Mouse (Mus musculus): ENCODE results near the gene Gm436. TPM values are rescaled to one million over a fixed set of nuclear protein-coding genes. Genes with fewer than 3 reads are reported as not detected.

The Gm436 gene
- total RNA-seq (2021): not detected

DNA sequence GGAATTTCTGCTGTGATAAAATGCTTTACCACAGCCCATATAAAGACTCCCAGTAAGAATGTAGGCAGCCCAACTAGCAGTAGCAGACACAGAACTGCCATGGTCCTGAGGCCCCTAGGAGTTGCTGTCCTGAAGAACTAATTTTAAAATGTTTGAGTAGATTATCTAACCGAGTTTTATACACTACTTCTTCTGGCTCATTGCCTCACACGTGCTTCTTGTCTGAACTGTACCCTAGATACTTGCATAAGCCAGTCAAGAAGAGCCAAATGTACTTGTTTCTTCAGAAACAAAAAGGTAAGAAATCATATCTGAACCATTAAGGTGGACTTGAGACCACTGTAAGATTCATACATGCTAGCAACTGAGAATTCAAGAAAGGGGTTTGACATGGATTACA is at the start of gene Gm436:
Gene Gm436 (minus strand): TSS at position 101 of the 400 bp plus-strand sequence.
- DNase-seq (ENCODE audit: extremely low spot score in 1 of 2, low spot score in 1 of 2): no peak

DNA sequence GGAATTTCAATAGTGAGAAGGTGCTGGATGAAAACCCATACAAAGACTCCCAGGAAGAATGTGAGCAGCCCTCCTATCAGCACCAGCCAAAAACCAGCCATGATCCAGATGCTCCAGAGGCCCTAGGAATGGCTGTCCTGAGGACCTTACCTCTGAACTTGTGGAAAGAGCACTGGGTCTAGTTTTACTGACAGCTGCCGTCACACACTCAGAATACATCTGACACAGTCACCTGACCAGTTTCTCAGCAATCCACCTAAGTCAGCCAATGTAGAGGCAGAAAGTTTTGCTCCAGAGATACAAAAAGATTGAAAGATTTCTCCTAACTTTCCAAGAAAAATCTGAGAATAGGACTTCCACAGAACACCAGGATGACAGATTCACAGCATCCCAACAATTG is 35.1 kb upstream of the Gm436 start, which contains the start of gene Gm13178:
Gene Gm13178 (minus strand): TSS at position 101 of the 400 bp plus-strand sequence.
- no peak for DNase-seq (ENCODE audit: extremely low spot score in 1 of 2, low spot score in 1 of 2)

DNA sequence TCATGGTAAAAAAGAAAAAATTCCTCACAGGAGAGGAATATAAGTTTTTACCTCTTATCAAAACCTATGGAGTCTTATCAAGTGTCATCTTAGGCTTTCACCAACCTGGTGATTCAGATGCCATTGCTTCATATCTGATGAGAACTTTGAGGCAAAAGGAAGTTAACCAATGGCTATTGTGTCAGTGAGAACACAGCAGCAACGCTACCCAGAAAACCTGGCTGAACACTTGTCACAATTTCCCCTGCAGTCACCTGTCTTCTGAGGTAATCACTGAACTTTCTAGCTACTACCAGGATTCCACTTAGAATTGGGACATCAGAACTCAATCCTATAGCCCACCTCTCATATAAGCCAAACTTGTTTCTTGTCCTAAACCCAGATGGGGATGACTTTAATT is 33.5 kb upstream of the Gm436 start:
- no peak for DNase-seq (ENCODE audit: extremely low spot score in 1 of 2, low spot score in 1 of 2)

DNA sequence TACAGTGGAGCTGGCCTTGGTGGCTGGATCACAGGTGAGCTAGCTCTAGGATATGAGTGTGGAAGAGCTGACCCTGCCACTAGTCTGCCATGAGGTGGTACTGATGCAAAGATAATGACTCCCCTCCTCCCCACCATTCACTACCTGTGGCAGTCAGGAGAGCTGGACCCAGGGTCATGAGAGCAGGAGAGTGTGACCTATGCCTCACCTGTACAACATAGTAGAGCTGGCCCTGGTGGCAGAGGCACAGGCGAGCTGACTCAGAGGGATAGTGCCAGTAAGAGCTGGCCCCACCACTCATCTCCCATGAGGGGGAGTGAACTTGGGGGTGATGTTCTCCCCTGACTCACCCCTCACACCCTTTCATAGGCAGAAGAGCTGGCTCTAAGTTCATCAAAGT is 32.1 kb upstream of the Gm436 start:
- DNase-seq (ENCODE audit: extremely low spot score in 1 of 2, low spot score in 1 of 2): no peak

DNA sequence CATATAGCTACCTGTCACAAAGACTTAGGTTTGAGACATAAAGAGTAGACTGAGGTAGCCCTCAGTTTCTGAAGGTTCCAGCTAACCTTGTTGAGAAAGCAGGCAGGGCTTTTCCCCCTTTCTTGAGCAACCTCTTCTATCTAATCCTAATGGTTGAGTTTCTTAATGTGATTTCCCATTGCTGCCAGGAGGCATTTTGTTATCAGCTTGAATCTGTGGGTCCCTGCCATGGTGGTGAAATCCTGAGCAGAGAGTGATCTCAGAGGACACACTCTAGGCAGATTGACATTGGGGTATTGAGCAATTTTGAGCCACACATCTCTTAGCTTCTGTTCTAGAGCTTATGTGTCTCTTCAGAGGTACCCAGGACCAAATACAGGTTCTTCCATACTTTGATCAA is 47.9 kb downstream of the Gm436 start:
- no peak for DNase-seq (ENCODE audit: extremely low spot score in 1 of 2, low spot score in 1 of 2)

Other genes starting within 250 kb of the Gm436 start
- gene 1700012P22Rik, start 247.6 kb downstream of the Gm436 start, total RNA-seq (2021): not detected
- gene Gm9944, start 233.1 kb downstream of the Gm436 start, total RNA-seq (2021): not detected
- gene Aadacl3, start 222.6 kb downstream of the Gm436 start, total RNA-seq (2021): not detected
- gene 9430007A20Rik, start 166.5 kb downstream of the Gm436 start, total RNA-seq (2021): not detected
- not detected for gene Gm13124, start 121.2 kb downstream of the Gm436 start, total RNA-seq (2021)
- gene Aadacl4, start 72.7 kb downstream of the Gm436 start, total RNA-seq (2021): not detected
- gene Gm13178, start 35.0 kb upstream of the Gm436 start, total RNA-seq (2021): under 1 TPM in 1 of 2 experiments, not detected in 1; 0.34 TPM
- not detected for gene Gm438, start 100.2 kb upstream of the Gm436 start, total RNA-seq (2021)
- gene Dhrs3, start 206.5 kb upstream of the Gm436 start, total RNA-seq (2021): 10 to 100 TPM; 29.6 to 30.6 TPM

Data from layer of hippocampus, postnatal 25 days (tissue).